Mouse (Mus musculus) embryo, embryonic 11.5 days (tissue): Measurements from ENCODE around the gene Caskin2.
"Not testable (repeated sequence)": the region's sequence is repeated elsewhere in the genome, so short reads cannot be mapped to it uniquely, and the experiment has no call there.

ENCODE experiments used
- DNase-seq: peaks from one replicate; pipeline ENCODE4 v3.0.0-alpha.2; 2012; ENCODE audit warnings: low read depth, low spot score

The Caskin2 gene

DNA sequence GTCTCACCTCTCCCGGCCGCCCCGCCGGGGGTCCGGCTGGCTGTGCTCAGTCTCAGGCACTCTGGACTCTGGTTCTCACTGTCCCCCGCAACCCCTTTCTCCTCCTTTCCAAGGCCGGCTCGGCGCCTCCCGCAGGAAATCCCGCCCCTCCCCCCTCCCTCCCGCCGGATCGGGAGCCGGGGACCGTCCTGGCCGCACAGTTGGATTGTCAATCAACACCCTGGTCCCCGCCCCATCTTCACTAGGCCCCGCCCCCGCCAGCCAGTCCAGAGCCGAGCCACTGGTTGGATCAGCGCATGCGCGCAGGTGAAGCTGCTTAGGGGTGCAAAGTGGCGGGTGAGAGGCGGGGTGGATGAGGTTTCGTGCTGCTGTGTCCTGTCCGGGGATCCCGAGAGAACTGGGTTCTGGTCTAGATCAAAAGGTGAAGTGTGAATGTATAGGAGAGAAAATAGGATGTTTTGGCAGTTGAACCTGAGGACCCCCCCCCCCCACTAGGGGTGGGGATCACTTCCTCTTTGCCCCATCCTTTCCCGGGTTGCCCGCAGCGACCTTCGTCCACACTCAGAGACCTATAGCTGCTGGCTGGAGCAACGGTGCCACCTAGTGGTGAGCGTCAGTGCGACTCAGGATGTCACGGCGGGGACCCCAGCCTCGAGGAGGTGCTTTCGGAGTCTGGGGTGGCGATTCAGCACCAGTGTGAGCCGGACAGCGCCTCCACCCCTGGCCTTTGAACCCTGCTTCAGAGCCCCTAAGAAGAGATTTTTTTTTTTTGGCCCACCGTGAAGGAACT is at the start of gene Caskin2:
Caskin2 (minus strand) TSS at position 133 of the 790 bp plus-strand sequence.
- peak; percentile 96 for DNase-seq

DNA sequence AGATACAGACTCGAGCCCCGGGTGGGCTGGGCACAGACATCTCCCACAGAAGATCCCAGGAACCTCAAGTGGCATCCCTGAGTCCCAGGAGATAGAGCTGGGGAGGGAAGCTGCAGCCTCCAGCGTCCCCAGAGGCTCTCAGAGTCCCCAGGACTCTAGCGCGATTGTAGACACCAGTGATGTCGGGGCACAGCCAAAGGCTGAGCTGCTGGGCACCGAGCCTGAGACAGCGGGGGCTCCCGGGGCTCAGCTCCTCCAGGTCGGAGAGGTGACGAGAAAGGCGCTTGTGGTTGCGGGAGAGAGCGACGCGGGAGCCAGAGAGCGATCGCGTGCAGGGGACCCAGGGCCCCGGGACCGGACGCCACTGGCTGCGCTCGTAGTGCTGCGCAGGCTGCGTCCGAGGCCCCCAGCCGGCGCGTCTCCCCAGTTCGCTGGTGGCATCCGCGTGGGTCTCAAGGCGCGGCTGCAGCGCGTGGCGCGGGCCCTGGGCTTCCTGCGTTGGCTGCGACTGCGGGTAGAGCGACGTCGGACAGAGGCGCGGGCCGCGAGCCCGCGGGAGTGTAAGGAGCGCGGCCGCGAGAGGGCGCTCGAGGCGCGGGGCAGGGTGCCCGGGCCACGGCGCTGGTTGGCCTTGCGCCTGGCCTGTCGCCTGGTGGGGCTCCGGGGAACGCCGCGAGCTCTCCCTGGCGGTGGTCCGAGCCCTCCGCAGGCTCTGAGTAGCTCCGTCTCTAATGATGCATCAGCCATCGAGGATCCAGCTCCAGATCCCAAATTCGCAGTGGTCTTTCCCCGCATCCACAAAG is 45.9 kb upstream of the Caskin2 start:
- DNase-seq: peak; percentile 80

DNA sequence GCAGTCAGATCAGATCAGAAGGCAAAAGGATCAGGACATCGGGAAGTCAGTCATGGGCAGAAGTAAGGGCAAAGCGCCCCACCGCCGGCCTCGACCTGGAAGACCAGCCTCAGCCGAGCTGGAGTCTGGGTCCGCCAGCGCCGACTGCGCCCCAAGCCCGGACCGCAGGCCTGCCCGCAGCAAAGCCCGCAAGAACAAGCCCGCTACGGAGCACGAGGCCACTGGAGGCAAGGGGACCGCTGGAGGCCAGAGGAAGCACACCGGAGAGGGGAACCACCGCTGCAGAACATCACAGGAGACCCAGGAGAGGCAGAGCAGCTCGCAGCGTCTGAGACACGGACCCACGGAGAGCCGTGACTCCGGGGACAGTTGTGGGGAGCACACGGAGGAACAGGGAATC is 44.9 kb upstream of the Caskin2 start, which contains the start of gene Myo15b:
Myo15b (plus strand) TSS at position 53 of the 400 bp plus-strand sequence.
- no peak for DNase-seq

DNA sequence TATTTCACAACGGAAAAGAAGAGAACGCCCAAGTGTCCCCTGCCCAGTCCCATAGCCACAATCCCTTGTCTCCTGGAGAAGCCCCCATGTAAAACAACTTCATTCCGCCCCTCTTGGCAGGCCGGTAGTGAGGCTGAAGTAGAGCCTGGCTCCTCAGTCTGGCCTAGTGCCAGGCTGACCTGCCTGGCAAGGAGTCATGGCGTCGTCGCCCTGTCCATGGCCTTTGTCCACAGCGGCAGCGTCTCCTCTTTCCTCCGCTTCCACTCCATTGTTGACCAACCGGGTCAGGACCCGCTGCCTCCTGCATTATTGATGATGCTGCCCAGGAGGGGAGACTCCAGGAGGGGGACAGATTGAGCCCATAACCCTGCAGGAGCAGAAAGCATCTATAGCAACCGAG is 44.5 kb upstream of the Caskin2 start:
- no peak for DNase-seq

DNA sequence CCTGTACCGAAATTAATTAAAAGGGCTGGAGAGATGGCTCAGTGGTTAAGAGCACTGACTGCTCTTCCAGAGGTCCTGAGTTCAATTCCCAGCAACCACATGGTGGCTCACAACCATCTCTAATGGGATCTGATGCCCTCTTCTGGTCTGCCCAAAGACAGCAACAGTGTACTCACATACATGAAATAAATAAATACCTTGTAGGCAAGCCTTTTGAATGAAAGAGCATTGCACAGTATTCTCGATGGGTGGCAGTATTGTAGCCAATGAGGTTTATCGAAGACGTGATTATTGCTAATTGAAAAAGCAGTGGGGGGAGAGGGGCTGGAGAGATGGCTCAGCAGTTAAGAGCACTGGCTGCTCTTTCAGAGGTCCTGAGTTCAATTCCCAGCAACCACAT is 43.7 kb upstream of the Caskin2 start:
- not testable (repeated sequence) for DNase-seq

DNA sequence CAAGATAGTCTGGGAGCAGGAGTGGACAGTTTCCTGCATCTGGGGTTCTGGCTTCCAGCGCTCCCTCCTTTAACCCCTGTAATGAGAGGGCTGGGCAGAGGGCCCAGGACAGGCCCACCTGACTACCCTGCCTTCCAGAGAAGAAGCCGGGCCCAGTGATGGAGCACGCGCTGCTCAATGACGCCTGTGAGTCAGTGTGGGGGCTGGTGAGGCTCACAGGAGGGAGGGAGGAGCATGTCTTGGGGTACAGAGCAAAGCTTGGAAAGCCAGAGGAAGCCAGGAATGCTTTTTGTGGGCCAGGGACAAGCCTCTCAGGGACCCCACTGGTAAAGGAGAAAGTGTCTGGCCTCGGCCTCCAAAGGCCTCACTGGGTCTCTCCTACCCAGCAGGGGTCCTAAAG is 41.2 kb upstream of the Caskin2 start:
- DNase-seq: no peak

DNA sequence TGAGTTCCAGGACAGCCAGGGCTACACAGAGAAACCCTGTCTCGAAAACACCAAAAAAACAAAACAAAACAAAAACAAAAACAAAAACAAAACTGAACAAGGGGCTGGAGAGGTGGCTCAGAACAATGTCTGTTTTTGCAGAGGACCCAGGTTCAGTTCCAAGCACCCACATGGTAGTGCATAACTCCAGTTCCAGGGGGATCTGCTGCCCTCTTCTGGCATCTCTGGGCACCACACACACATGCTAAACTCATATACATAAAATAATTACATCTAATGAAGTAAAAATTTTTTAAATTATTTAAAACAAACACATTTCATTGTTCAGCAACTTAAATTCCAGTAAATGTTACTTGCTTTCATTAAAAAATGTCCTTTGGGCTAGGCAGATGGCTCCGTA is 32.4 kb upstream of the Caskin2 start:
- no peak for DNase-seq

DNA sequence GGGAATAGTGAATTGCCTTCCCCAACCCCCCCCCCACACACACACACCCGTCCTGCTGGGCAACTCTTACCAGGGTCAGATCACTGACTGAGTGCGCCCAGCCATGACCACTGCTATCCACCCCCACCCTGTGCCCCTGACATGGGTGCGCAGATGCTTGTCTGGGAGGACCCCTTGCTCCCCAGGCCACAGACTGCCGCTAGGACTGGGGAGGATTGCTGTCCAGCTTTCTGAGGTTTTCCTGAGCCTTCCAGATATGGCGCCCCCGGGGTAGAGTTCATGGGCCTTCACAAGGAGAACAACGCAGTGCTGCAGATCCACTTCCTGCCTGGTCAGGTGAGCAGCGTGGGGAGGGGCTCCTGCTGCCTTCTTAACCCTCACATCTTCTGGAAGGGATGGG is 30.8 kb upstream of the Caskin2 start:
- no peak for DNase-seq

DNA sequence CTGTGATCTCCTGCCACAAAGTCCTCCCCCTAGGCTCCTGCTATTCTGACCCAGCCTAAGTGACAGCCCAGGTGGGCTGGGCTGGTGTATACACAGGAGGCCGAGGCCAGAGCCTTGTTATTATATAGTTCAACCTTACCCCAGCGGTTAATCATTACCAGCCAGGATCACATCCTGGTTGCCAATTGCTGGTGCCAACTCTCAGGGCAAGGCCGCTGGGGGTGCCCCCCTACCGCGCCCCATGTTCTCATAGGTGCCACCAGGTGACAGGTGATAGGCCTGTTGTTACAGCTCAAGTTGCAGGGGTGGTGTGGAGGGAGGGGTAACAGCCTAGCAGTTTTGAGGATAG is 30.4 kb upstream of the Caskin2 start:
- DNase-seq: no peak

DNA sequence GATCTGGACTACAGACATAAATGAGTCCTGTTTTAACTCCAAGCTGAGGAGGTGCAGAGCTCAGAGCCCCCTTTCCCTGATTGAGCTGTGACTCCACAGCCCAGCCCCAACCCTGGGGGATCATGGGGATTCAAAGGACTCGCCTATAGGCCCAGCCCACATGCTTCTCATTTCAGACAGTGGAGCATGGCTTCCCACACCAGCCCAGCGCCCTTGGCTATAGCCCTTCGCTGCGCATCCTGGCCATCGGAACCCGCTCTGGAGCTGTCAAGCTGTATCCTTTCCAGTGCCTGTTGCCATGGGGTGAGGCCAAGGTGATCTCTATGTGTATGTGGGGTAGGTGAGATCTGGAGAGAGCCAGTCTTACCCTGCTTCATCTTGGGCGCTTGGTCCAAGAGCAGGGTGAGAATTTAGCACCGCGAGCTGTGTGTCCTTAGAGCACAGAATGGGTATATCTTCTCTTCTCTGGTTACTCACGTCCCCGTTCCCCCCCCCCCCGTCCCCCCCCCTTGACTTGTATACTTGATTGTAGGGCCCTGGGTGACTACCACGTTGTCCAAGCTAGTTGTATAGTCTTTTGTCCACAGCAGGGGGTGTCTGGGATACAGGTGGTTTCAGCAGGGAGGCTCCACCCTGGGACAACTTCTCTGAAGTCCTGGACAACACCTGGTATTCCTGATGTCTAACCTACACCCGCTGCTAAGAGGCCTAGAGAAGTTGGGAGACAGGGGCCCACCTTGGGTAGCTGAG is 29.9 kb upstream of the Caskin2 start:
- DNase-seq: no peak

DNA sequence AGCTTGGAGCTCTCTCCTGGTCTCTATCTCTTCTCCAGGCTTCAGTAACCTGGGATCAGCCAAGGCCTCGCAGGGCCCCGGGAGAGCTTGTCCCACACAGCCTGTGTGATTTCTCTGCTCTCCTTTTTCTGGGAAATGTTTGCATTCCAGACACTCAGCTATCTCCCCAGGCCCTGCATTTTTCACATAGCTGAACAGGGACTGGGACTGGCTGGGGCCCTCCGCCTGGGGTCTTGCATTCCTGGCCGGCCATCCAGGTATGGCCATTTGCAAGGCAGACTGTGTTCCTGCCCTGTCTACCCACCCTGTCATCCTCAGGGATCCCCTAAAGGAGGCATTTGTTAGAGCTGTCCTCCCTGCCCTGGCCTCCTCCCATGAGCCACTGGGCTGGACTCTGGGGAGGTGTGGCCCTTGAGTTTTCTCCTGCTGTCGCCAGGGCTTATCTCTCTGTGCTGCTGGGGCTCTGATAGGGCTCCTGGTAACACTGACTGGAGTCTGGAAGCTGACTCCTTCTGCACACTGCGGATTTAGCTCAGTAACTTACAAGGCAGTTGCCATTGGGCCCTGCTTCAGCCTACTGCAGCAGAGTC is 28.6 kb upstream of the Caskin2 start:
- DNase-seq: no peak

DNA sequence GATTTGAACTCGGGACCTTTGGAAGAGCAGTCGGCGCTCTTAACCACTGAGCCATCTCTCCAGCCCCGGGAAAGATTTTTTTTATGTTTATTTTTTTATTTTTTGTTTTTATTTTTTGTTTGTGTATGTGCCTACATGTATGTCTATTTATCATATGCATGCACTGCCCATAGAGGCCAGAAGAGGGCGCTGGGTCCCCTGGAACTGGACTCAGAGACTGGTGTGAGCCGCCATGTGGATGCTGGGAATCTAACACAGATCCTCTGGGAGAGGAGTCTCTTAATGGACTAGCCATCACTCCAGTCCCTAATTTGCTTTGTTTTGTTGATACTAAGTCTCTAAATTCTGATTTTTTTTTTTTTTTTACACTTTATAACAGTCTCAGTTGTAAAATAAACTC is 27.6 kb upstream of the Caskin2 start:
- DNase-seq: no peak

DNA sequence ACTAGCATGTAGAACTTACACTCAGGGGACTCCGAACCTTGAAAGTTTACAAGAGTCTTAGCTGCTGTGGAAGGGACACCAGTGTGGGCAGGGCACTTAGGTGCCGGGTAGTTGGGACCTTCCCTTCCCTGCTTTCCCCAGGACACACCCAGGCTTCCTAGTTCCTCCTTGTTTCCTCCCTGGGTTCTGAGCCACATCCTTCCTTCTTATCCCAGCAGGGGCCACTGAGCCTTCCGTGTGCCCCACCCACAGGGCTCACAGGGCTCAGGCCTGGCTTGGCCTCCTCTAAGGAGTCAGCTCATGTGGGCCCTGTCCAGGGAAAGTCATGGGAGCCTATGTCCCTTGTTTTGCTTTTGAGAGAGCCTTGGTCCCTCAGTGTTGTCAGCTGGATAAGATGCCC is 26.3 kb upstream of the Caskin2 start:
- DNase-seq: no peak

DNA sequence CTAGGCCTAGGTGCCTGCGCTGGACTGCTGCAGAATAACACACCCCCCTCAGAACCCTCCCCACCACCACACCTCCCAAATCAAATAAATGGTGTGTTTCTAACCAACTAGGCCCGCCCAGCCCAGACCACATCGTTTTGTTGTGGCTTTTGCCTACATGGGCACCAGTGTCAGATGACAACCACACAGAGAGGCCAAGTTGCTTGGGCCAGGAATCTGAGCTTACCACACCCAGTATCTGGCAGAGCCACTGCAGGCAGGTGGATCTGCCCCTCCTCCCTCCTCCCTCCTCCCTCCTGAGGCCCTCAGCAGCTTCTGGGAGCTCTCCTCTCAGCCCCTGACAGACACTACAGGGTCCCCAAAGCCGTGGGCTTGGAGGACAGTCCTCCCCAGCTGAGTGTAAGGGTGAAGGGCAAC is 25.5 kb upstream of the Caskin2 start:
- no peak for DNase-seq

DNA sequence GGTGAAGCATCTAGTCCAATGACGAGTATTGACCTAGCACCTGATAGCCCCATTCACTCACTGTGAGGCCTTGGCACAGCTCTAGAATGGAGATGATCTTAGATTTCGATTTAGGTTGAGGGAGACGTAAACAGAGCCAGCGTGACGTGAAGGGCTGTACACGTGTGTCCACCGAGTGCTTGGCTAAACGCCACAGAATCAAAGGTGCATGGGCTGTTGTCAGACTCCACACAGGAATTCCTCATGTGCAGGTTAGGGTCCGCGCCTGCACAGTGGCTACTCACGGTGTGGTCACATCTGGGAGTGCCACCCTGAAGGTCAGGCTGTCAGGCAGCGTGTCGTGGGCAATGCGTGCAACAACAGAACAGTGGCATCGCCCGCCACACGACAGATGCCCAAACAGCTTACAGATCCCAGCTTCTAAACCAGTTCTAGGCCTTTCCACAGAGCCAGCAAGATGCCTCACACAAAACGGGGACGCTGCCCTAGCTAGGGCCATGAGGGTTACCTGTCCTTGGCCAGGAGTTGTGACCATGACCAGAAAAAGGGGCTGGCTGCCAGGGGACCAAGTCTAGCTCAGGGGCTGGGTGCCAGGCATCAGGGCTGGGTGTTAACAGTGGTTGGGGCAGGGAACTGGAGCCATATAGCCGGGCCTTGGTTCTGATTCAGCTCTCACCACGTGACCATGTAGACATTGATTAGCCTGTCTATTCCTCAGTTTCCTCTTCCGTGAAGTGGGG is 24.3 kb upstream of the Caskin2 start:
- DNase-seq: no peak

DNA sequence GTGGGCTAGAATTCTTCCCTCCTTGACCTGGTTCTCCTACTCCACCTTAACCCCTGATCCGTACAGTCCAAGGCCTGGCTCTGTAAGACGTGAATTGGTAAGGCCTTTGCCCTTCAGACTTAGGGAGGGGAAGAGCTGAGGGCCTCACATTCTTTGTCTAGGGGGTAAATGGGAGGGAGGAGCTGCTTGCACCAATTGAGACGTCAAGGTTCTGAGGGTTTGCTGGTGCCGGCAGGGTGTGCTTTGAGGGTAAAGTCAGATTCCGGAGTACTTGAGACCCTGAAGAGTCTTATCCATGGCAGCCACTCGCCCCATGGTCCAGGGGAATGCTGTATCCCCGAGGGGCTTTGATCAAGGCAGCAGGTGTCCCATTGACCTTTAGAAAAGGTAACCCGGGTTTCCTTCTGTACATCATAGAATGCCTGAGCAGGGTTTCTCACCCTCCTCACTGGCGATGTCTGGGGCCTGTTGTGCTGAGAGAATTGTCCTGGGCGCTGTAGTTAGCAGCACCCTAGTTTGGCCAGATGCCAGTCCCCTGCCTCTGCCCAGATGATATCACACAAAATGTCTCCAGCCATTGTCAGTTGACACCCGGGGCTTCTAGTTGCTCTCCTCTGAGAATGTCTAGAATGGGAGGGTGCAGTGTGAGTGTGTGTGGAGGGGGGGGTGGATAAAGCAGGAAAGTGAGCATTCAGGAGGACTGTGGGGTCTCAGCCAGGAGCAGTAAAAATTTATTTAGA is 23.4 kb upstream of the Caskin2 start:
- no peak for DNase-seq

DNA sequence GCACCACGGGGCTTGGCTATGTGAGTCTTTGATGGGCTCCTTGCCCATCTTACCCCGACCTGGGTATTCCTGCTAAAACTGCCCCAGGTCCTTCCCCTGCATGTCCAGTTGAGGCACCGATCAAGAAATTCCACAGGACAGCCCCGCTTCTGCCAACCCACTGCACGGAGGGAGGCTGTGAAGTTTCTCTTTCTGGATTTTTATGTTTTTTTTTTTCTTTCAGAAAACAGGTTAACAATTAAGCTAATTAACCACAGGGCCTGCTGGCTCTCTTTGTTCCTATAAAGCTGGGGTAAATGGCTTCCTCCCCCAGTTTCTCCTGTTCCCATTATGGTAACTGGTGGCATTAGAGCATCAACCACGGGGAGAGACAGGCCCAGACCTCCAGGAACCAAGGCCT is 20.6 kb upstream of the Caskin2 start:
- DNase-seq: no peak

DNA sequence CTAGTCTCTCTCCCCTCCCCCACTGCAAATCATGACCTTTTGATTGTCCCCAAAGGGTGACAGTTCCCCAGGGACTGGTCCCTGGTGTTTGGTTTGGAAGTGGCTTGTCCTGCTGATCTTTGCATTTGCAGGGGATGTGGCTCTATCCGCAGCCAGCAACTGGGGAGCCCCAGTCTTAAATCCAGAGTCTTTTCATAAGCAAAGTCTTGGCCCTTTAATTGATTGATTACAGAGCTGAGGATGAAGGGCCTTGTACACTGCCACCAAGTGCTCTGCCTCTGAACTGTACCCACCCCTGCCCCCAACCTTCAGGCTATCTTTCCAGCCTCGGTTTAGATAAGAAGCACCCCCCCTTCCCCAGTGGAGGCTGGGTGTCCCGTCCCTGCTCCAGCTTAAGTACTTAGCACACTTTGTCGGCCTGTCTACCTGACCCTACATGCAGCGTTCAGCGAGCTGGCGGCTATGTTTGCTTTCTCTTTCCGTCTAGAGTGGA is 19.6 kb upstream of the Caskin2 start:
- no peak for DNase-seq

DNA sequence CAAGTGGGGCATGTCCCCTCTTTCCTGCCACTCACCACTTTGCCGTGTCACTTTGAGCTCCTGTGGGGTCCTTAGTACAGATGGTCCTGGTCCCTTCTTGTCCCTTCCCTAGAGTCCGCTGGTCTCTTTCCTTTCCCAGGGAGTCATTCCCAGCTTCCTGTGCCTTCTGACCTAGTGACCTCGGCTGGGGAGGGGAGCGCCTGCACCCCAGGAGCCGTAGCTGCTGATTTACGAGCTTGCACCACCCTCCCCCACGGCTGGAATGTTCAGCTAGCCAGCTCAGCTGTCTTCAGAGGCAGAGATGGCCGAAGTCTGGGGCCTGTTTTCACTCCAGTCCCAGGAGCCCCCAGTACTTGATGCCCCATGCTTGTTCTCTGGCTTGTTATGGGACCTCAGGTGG is 19.1 kb upstream of the Caskin2 start:
- DNase-seq: no peak

DNA sequence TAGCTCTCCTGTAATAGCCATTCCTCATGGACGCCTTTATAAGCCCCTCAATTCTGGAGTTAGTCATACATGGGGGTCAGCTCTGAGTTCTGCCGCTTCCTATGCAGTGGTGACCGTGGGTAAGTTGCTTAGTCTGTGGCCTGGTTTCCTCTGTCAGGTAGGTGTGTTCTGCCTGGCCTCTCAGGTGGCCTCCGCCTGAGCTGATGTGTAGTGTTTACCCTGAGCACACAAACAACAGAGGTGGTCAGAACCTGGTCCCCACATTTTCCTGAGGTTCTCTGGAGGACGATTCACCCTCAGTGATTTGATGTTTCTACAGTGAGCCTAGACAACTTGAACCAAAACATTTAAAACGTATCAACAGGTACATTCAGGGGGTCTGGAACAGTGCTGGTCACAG is 18.6 kb upstream of the Caskin2 start:
- no peak for DNase-seq
